ENCODE assay signal across 32 mouse cellular contexts in the genomic region with DNA sequence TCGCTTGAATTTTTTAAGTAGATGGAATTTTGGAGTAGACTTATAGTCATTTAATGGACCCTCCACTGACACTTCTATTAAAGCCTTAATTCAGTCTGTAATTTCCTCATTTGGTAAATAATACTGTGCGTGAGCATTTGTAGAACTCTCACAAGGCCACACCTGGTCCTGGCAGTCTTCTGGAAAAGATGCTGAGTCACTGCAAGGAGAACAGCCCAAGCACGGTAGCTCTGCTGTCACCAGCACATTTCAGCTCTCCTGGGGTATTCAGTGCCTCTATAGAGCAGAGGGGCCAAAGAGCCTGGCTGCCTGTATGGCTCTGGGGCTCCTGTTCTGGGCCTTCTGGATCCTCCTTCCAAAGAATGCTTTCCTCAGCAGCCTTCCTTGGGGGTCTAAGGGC. TPM values are rescaled to one million over a fixed set of nuclear protein-coding genes. Genes with fewer than 3 reads are reported as not detected.
A peak's percentile ranks its signal among the peaks of the same experiment; 100 is the strongest.
DNase-seq lines count a peak whose midpoint lies in the region; ATAC-seq and TF ChIP-seq lines count a peak whose summit lies in the region.
"Had no signal": no experiment of that assay in that cellular context is flagged by ENCODE, and none has a peak within 500 bp of the region (broad histone marks: within the 10 kb centered on the region; RNA-seq: fewer than 3 reads in every experiment).

No protein-coding gene starts in this region.

- TF ChIP-seq CTCF in ES-Bruce4 (IDR thresholded peaks at IDR 0.05; ENCODE audit: low read depth, low read length) = no peak

- 72% methylated on average over 3 of the region's 3 CpGs for WGBS in heart, embryonic 16.5 days

- H3K4me3 ChIP-seq in heart, embryonic 16.5 days (ENCODE audit: low read length) = no peak overlapping the region
- H3K4me3 ChIP-seq in ES-Bruce4 (ENCODE audit: low read depth, low read length) = no peak overlapping the region
- no peak overlapping the region for H3K4me3 ChIP-seq in myocyte
- H3K4me3 ChIP-seq: embryonic facial prominence, embryonic 10.5 days; embryonic facial prominence, embryonic 15.5 days; hindbrain, embryonic 13.5 days; liver, embryonic 12.5 days; midbrain, embryonic 10.5 days; neural tube, embryonic 13.5 days had no signal

- TF ChIP-seq EP300 in ES-Bruce4 (IDR thresholded peaks at IDR 0.05; ENCODE audit: insufficient read depth, low read depth, low read length) = 0 out of 2 replicates have a peak, but pooled peaks have one; percentile 65

- no peaks in the 10 kb centered on the region for H3K4me1 ChIP-seq in heart, embryonic 16.5 days (ENCODE audit: control insufficient read depth, insufficient read depth, low read length)
- H3K4me1 ChIP-seq in ES-Bruce4 (ENCODE audit: control insufficient read depth, insufficient read depth, low read length) = peaks cover 2% of the 10 kb centered on the region
- H3K4me1 ChIP-seq: embryonic facial prominence, embryonic 10.5 days; embryonic facial prominence, embryonic 15.5 days; hindbrain, embryonic 13.5 days; liver, embryonic 12.5 days; midbrain, embryonic 10.5 days; neural tube, embryonic 13.5 days had no signal

- TF ChIP-seq POLR2A in ES-Bruce4 (IDR thresholded peaks at IDR 0.05; ENCODE audit: insufficient read depth, low read length) = no peak
- TF ChIP-seq POLR2A in myocyte (IDR thresholded peaks at IDR 0.05; ENCODE audit: insufficient read length, low read depth) = no peak

- no peak overlapping the region for H3K4me2 ChIP-seq in heart, embryonic 16.5 days (ENCODE audit: low read depth, low read length)
- H3K4me2 ChIP-seq in myocyte (ENCODE audit: low read depth) = no peak overlapping the region
- H3K4me2 ChIP-seq: embryonic facial prominence, embryonic 15.5 days; heart, embryonic 11.5 days; hindbrain, embryonic 13.5 days; liver, embryonic 12.5 days; neural tube, embryonic 13.5 days had no signal

- 0 out of 2 replicates have a peak, but pooled peaks have one; percentile 32 for ATAC-seq in heart, embryonic 16.5 days (replicated peaks; ENCODE audit: extremely low read depth, insufficient read depth, low FRiP score)
- ATAC-seq: CD4-positive, CD25-positive, alpha-beta regulatory T cell, adult 4 months; forebrain, embryonic 14.5 days; intestine, embryonic 16.5 days; liver, embryonic 12.5 days; liver, postnatal 0 days had no signal

- no peak for DNase-seq in heart, adult 9 months (ENCODE audit: low spot score in 2 of 2)
- peak; percentile 24 for DNase-seq in ZHBTc4 (ENCODE audit: low read depth, low spot score)
- no peak for DNase-seq in gastrocnemius, postnatal 25 days
- DNase-seq in embryo, embryonic 9.5 days (ENCODE audit: extremely low spot score) = no peak
- no peak for DNase-seq in thymus, postnatal 36 days
- DNase-seq: adrenal gland, postnatal 10 days; cerebellum, adult 11 months; cerebellum, adult 9-10 months; gastrocnemius, postnatal 14 days; heart, postnatal 4 days; kidney, adult 8-10 months; kidney, postnatal 4 days; left cerebral cortex, postnatal 4 days; liver, postnatal 0 days; lung, postnatal 4 days; right cerebral cortex, postnatal 4 days; thymus, adult 2 months had no signal

- no peaks in the 10 kb centered on the region for H3K9me3 ChIP-seq in heart, embryonic 16.5 days (replicated peaks; ENCODE audit: control insufficient read depth, low read length)
- no peaks in the 10 kb centered on the region for H3K9me3 ChIP-seq in ES-Bruce4 (replicated peaks; ENCODE audit: control insufficient read depth, insufficient read depth, low read length, poor library complexity, severe bottlenecking)
- H3K9me3 ChIP-seq: embryonic facial prominence, embryonic 10.5 days; embryonic facial prominence, embryonic 15.5 days; hindbrain, embryonic 13.5 days; liver, embryonic 12.5 days; midbrain, embryonic 10.5 days; neural tube, embryonic 13.5 days had no signal

- H3K36me3 ChIP-seq in heart, embryonic 16.5 days (ENCODE audit: control insufficient read depth, insufficient read depth) = no peaks in the 10 kb centered on the region
- H3K36me3 ChIP-seq in ES-Bruce4 (ENCODE audit: control insufficient read depth, insufficient read depth, low read length, poor library complexity, severe bottlenecking) (no peaks in the 10 kb centered on the region), myocyte (ENCODE audit: control insufficient read depth, insufficient read depth) (no peaks in the 10 kb centered on the region)
- H3K36me3 ChIP-seq: embryonic facial prominence, embryonic 10.5 days; embryonic facial prominence, embryonic 15.5 days; hindbrain, embryonic 13.5 days; liver, embryonic 12.5 days; midbrain, embryonic 10.5 days; neural tube, embryonic 13.5 days had no signal

- no peaks in the 10 kb centered on the region for H3K79me2 ChIP-seq in myocyte (ENCODE audit: control insufficient read depth, insufficient read depth)

- H3K27me3 ChIP-seq in heart, embryonic 16.5 days (ENCODE audit: control insufficient read depth, insufficient read depth, low read length) = no peaks in the 10 kb centered on the region
- H3K27me3 ChIP-seq in ES-Bruce4 (ENCODE audit: control insufficient read depth, insufficient read depth, low read length, poor library complexity, severe bottlenecking) (no peaks in the 10 kb centered on the region), myocyte (ENCODE audit: control insufficient read depth, insufficient read depth, insufficient read length) (no peaks in the 10 kb centered on the region)
- H3K27me3 ChIP-seq: embryonic facial prominence, embryonic 15.5 days; hindbrain, embryonic 13.5 days; neural tube, embryonic 13.5 days had no signal

- no peak overlapping the region for H3ac ChIP-seq in myocyte (ENCODE audit: control insufficient read depth, insufficient read length)

- no peak overlapping the region for H3K27ac ChIP-seq in heart, embryonic 16.5 days (ENCODE audit: low read length)
- H3K27ac ChIP-seq in ES-Bruce4 (ENCODE audit: insufficient read depth, low read length) = no peak overlapping the region
- H3K27ac ChIP-seq: embryonic facial prominence, embryonic 10.5 days; embryonic facial prominence, embryonic 15.5 days; hindbrain, embryonic 13.5 days; kidney, postnatal 0 days; liver, embryonic 12.5 days; midbrain, embryonic 10.5 days; neural tube, embryonic 13.5 days; stomach, postnatal 0 days had no signal

- no peak overlapping the region for H3K9ac ChIP-seq in heart, embryonic 16.5 days (ENCODE audit: low read length)
- no peak overlapping the region for H3K9ac ChIP-seq in ES-Bruce4 (ENCODE audit: low read depth, poor library complexity, severe bottlenecking)
- H3K9ac ChIP-seq: embryonic facial prominence, embryonic 15.5 days; hindbrain, embryonic 13.5 days; liver, embryonic 12.5 days; liver, postnatal 0 days; neural tube, embryonic 13.5 days had no signal

TF ChIP-seq in myocyte, 11 proteins besides CTCF, POLR2A, EP300 and RAD21:
- TF ChIP-seq TCF12 (IDR thresholded peaks at IDR 0.05; ENCODE audit: insufficient read depth, poor library complexity, severe bottlenecking) = no peak
- TF ChIP-seq MYOD1 (IDR thresholded peaks at IDR 0.05; ENCODE audit: control insufficient read depth in 1 of 3, insufficient read length in 2 of 3, low read depth in 2 of 3) = peak in 2 of 3 experiments; percentile 62 to 81

RNA-seq across cellular contexts. Expression of a gene that starts 11.2 kb away (rescaled TPM):
- polyA plus RNA-seq in heart, embryonic 16.5 days (2015; fragmentation: Nextera tagmentation; extraction: Ambion mirVana) = 13.0 and 14.3 TPM in 2 replicates
- 22.2 and 24.3 TPM in 2 replicates for polyA plus RNA-seq in ES-Bruce4 (2011; ENCODE audit: insufficient read depth, insufficient read length, low read depth, missing spikeins)
- polyA plus RNA-seq in myocyte (2012; fragmentation: generic; extraction: Trizol) = 16.9 TPM
- total RNA-seq in gastrocnemius, postnatal 25 days (2021) = 1 to 10 TPM; 4.9 to 6.6 TPM
